Comparison of ENCODE assay signal across 8 mouse cellular contexts in genomic region chr1:135719486-135719885, GRCm38 (mm10). TPM values are rescaled to one million over a fixed set of nuclear protein-coding genes. Genes with fewer than 3 reads are reported as not detected.
DNase-seq lines count a peak whose midpoint lies in the region; ATAC-seq and TF ChIP-seq lines count a peak whose summit lies in the region.

No protein-coding gene starts in this region.

- WGBS in forebrain, embryonic 15.5 days = 18% methylated on average over 9 of the region's 9 CpGs

- H3K4me1 ChIP-seq in G1E (ENCODE audit: insufficient read depth, low read depth, low read length) = peaks cover 12% of the 10 kb centered on the region
- H3K4me1 ChIP-seq in forebrain, embryonic 15.5 days = peaks cover 4% of the 10 kb centered on the region; the same call in 1 of the 2 replicates

- H3K9me3 ChIP-seq in G1E (replicated peaks) = no peaks in the 10 kb centered on the region
- H3K9me3 ChIP-seq in forebrain, embryonic 15.5 days = no peaks in the 10 kb centered on the region

- TF ChIP-seq CTCF in G1E (IDR thresholded peaks at IDR 0.05; ENCODE audit: low read depth, low read length) = peak; percentile 52; the same call in 1 of the 2 replicates
- peak; percentile 89 for TF ChIP-seq CTCF in layer of hippocampus, adult 2 months (conservative IDR thresholded peaks at IDR 0.05)

- H3K9ac ChIP-seq in forebrain, embryonic 15.5 days (replicated peaks) = no peak overlapping the region

- peak; percentile 28; the same call in 1 of the 2 replicates for ATAC-seq in G1E (ENCODE audit: extremely low read depth, insufficient number of reproducible peaks, low FRiP score, poor library complexity, severe bottlenecking)
- peak; percentile 72 for ATAC-seq in forebrain, embryonic 15.5 days (replicated peaks)

- no peak overlapping the region for H3K4me3 ChIP-seq in G1E (ENCODE audit: low read depth, low read length)
- H3K4me3 ChIP-seq in forebrain, embryonic 15.5 days = no peak overlapping the region
- H3K4me3 ChIP-seq in layer of hippocampus, adult 2 months = no peak overlapping the region

- no peaks in the 10 kb centered on the region for H3K27me3 ChIP-seq in G1E (ENCODE audit: insufficient read depth, low read length)
- no peaks in the 10 kb centered on the region for H3K27me3 ChIP-seq in forebrain, embryonic 15.5 days

- DNase-seq in G1E (ENCODE audit: low spot score) = peak; percentile 49
- DNase-seq in adrenal gland, postnatal 14 days = peak; percentile 79
- peak; percentile 84 for DNase-seq in heart, postnatal 4 days
- DNase-seq in layer of hippocampus, adult 2 months (ENCODE audit: low spot score in 2 of 2) = peak; percentile 63 to 77
- peak; percentile 89 for DNase-seq in lung, postnatal 10 days
- peak; percentile 91 for DNase-seq in retina, embryonic 14.5 days (ENCODE audit: low spot score)
- no peak for DNase-seq in Muller cell, postnatal 12 days (ENCODE audit: inconsistent ontology term)

- H3K36me3 ChIP-seq in G1E (replicated peaks) = no peaks in the 10 kb centered on the region
- no peaks in the 10 kb centered on the region for H3K36me3 ChIP-seq in forebrain, embryonic 15.5 days

- H3K4me2 ChIP-seq in forebrain, embryonic 15.5 days (replicated peaks) = no peak overlapping the region

- H3K27ac ChIP-seq in forebrain, embryonic 15.5 days (replicated peaks) = no peak overlapping the region
- no peak overlapping the region for H3K27ac ChIP-seq in layer of hippocampus, adult 2 months

RNA-seq across cellular contexts. Expression of gene Csrp1, which starts 0.4 kb away (rescaled TPM):
- total RNA-seq in G1E (2014; fragmentation: Nextera tagmentation) = not detected in 2 replicates
- 0.29 and 0.38 TPM in 2 replicates for total RNA-seq in G1E (2017)
- 0.05 and 0.06 TPM in 2 replicates for polyA plus RNA-seq in G1E (2012)
- 70.1 and 88.2 TPM in 2 replicates for total RNA-seq in adrenal gland, postnatal 14 days (2021)
- 17.7 and 18.0 TPM in 2 replicates for polyA plus RNA-seq in forebrain, embryonic 15.5 days (2015; fragmentation: Nextera tagmentation; extraction: Ambion mirVana)
- total RNA-seq in heart, postnatal 4 days (2021) = 100 to 1,000 TPM; 262 to 267 TPM
- 100 to 1,000 TPM; 220 to 231 TPM for total RNA-seq in layer of hippocampus, adult 2 months (2021)

RNA-seq across cellular contexts. Expression of gene Phlda3, which starts 46.4 kb away (rescaled TPM):
- not detected in 2 replicates for total RNA-seq in G1E (2014; fragmentation: Nextera tagmentation)
- total RNA-seq in G1E (2017) = 0.98 and 1.7 TPM in 2 replicates
- 5.2 and 5.4 TPM in 2 replicates for polyA plus RNA-seq in G1E (2012)
- total RNA-seq in adrenal gland, postnatal 14 days (2021) = 44.9 and 49.5 TPM in 2 replicates
- 15.5 and 16.8 TPM in 2 replicates for polyA plus RNA-seq in forebrain, embryonic 15.5 days (2015; fragmentation: Nextera tagmentation; extraction: Ambion mirVana)
- 10 to 100 TPM; 40.7 to 43.8 TPM for total RNA-seq in heart, postnatal 4 days (2021)
- 10 to 100 TPM; 11.8 to 12.1 TPM for total RNA-seq in layer of hippocampus, adult 2 months (2021)

RNA-seq across cellular contexts. Expression of gene Tnni1, which starts 59.7 kb away (rescaled TPM):
- total RNA-seq in G1E (2014; fragmentation: Nextera tagmentation) = not detected in 2 replicates
- total RNA-seq in G1E (2017) = 0.11 TPM in 1 of 2 replicates, not detected in the other
- polyA plus RNA-seq in G1E (2012) = 0.04 TPM in 1 of 2 replicates, not detected in the other
- 0.34 TPM in 1 of 2 replicates, not detected in the other for total RNA-seq in adrenal gland, postnatal 14 days (2021)
- 0.45 and 1.3 TPM in 2 replicates for polyA plus RNA-seq in forebrain, embryonic 15.5 days (2015; fragmentation: Nextera tagmentation; extraction: Ambion mirVana)
- total RNA-seq in heart, postnatal 4 days (2021) = 1,000 to 10,000 TPM; 2,021 to 2,289 TPM
- 1 to 10 TPM; 2.9 to 3.2 TPM for total RNA-seq in layer of hippocampus, adult 2 months (2021)

Comparison
In these comparisons a context has a peak if more than half of its experiments do, and no peak if none do; other contexts are left out.
1. RNA of gene Csrp1, which starts 0.4 kb away (total RNA-seq): 262 to 267 TPM in heart, postnatal 4 days, 220 to 231 TPM in layer of hippocampus, adult 2 months and 70.1 to 88.2 TPM in adrenal gland, postnatal 14 days; 0.29 to 0.38 TPM in G1E; every median in the first group is over 10 times any median in the second.
2. RNA of gene Phlda3, which starts 46.4 kb away (total RNA-seq): 44.9 to 49.5 TPM in adrenal gland, postnatal 14 days, 40.7 to 43.8 TPM in heart, postnatal 4 days and 11.8 to 12.1 TPM in layer of hippocampus, adult 2 months; 0.98 to 1.7 TPM in G1E; every median in the first group is over 4 times any median in the second.
3. RNA of gene Tnni1, which starts 59.7 kb away (total RNA-seq): 2,021 to 2,289 TPM in heart, postnatal 4 days; 2.9 to 3.2 TPM in layer of hippocampus, adult 2 months, 0.34 TPM in adrenal gland, postnatal 14 days and 0.11 TPM in G1E; every median in the first group is over 100 times any median in the second.